Mouse (Mus musculus) cerebellum, adult 9-10 months (tissue): ENCODE data around the gene Dusp23.

Source experiments
- DNase-seq: peaks from one replicate; pipeline ENCODE4 v3.0.0; 2022

The Dusp23 gene

GRCm38 (mm10) chr1:172619235-172619634 is 13.5 kb downstream of the Dusp23 start:
- DNase-seq = peak; percentile 67

DNA sequence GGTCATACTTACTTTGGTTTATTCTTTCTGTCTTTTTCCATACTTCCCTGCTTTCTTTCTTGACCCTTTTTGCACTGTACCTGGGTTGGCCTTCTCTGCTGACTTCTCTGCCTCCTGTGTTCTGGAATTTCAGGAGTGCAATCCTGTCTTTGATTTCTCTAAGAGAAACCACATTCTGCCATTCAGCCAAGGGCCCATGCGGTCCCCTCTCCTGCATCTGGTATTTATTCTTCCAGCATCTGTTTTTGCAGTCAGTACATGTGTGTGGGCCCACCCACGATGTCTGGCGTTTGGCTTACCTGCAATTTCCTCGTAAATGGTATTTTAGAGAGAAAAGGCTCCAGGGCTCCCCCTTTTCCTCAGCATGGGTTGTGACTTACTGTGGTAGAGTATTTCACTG is 14.6 kb downstream of the Dusp23 start:
- DNase-seq = no peak

GRCm38 (mm10) chr1:172617365-172618076 is 15.2 kb downstream of the Dusp23 start:
- no peak for DNase-seq

GRCm38 (mm10) chr1:172616537-172617300 is 16.0 kb downstream of the Dusp23 start:
- DNase-seq = no peak

GRCm38 (mm10) chr1:172615412-172615811 is 17.4 kb downstream of the Dusp23 start:
- DNase-seq = no peak

- no peak for DNase-seq
Observed at GRCm38 (mm10) chr1:172614654-172615053, 18.1 kb downstream of the Dusp23 start.

GRCm38 (mm10) chr1:172612745-172613144 is 20.0 kb downstream of the Dusp23 start:
- no peak for DNase-seq

DNA sequence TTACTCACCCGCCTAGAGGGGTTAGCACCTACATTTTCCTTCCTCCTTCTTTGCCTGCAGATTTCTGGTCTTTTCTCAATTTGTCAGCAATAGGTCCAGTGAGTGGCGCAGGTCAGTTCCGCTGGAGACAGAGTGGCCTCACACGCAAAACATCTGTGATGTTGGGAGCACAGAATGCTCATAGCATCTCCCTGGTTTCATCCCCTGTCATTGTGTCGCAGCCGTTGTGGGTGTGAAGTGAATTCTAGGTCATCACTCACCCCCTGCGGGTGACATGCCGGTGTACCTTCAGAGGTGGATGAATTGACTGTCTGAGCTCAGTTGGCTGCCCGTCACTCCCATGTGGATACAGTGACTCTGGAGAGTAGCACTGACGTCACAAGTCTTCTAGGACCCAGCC is 21.5 kb downstream of the Dusp23 start:
- DNase-seq = no peak

DNA sequence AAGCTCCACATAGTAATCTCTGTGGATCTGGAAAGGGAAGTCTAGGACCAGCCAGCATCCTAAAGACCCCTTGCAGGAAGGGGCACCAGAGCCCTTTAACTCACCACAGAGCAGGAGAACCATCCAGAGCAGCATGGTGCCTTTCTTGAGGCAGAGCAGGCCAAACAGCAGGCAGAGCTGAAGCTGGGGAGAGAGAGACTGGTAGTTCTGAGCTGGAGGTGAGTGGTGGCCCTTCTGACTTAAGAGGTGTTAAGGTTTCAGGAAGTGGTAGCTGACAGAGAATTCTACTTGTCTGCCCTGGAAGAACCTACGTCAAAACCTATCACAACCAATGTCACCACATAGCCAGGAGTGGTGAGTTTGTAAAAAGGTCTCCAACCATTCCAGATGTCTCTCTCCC is 30.4 kb downstream of the Dusp23 start, which contains the start of gene Fcrl6:
Gene Fcrl6, minus strand, starts transcription at position 226 of the 400 bp plus-strand sequence.
- DNase-seq = no peak

DNA sequence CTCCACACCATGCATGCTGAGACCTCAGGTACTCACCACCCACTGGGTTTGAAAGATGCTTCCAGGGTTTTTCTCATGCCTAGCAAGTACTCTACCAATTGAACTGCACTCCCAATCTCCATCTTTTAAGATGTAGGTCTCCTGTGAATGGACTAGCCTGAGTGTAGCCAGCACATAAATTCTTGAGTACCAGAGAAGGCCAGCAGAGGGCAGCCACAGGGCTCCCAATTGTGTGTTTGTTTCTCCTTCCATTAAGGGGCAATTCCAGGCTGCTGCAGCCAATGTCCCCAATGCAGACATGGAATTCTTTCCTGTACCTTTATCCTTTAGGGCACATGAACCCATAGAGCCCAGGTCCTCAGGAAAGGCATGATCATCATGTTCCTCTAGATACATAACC is 38.3 kb downstream of the Dusp23 start:
- DNase-seq = no peak

DNA sequence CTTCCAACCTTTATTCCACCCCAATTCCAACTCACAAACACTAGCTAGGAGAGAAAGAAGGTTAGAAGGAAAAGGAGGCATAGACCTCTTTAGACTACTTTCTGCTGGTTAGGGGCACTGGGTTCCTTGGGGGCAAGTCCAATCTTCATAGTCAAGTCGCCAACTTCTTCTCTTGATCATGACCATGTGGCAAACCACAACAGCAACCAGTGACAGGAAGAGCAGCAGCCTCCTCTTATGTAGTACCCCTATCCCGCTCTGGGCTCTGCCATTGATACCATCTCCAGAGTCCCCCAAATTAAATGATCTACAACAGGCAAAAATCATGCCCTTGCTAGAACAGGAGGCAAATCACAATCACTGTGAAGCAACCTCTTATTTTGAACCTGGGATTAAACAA is 38.8 kb downstream of the Dusp23 start:
- DNase-seq = no peak

DNA sequence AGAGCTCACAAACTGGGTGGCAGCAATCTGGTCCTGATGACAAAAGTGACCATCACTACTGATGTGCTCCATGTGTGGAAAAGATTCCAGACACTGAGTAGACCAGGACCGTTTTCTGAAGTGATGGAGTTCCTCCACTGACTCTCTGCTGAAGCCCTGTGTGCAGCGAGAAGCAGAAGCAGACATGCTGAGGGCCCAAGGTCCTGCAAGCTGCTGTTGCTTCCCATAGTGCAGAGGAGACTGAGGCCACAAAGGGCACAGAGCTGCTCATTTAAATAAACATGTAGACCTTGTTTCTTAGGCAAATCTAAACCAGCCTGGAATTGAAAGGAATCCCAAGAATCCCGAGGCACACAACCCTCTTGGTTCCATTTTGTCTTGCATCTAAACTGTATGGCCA is 39.4 kb downstream of the Dusp23 start:
- DNase-seq = no peak

GRCm38 (mm10) chr1:172590385-172590784 is 42.4 kb downstream of the Dusp23 start, which contains the start of gene Slamf8:
Gene Slamf8, minus strand, starts transcription at chr1:172590568.
- DNase-seq = no peak

GRCm38 (mm10) chr1:172585612-172586567 is 46.9 kb downstream of the Dusp23 start:
- no peak for DNase-seq

DNA sequence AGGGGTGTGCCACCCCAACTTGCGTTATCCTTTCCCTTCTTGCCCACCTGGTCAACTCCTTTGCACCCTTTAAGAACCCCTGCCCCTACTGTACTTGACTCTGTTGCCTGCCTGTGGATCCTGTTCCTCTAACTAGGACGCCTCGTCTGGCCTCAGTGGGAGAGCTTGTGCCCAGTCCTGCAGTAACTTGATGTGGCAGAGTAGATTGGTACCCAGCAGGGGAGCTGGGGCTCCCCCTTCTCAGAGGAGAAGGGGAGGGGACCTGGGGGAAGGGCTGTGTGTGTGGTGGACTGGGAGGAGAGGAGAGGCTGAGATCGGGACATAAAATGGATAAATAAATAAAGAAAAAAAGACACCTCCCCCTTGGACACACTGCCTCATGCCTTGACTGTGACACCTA is 47.7 kb downstream of the Dusp23 start:
- no peak for DNase-seq

DNA sequence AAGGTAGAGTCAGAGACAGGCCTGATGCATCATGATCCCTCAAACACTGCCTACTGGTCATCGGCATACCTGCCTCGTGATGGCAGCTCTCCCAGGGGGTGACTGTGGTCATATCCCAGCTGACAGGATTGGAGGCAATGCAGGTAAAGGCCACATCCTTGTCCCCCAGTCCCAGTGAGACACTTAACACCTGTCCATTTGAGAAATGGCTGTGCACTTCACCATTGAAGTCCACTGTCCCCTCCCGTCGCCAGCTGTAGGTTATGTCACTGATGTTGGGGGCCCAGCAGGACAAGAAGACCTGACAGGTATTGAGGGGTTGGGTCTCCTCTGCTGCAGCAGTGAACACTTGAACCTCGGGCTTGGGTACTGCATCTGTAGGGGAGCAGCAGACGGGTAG is 48.5 kb downstream of the Dusp23 start:
- no peak for DNase-seq

DNA sequence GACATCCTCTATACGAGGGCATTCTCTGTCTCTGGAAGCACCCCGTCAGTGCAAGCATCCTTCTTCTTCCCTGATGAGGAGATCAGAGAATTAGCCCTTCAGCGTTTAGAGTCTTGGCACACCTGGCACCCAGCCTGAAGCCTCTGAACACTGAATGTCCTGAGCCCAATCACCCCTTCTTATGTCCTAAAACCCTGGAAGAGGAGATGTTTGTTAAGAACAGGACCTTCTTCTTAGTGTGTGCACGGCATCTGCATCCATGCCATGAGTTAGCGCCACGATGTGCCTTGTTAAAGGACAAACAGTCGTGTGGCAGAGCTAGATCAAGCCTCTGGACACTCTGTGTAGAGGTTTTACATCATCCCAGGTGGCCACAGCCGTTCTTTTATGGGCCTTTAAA is 50.3 kb downstream of the Dusp23 start:
- no peak for DNase-seq
